Mouse (Mus musculus): ENCODE measurements at regions not wholly inside any gene's neighbourhood (a gene's known extent, or its start where the extent isn't known, plus 50 kb on each side); places are given as distances from the start of the nearest gene placed in this dataset.

GRCm38 (mm10) chr8:27837903-27838302 lies 390.4 kb downstream of the Poteg start:
- DNase-seq (ENCODE audit: low spot score in 2 of 2): no peak
- H3K27ac ChIP-seq: no peak overlapping the region
- TF ChIP-seq CTCF (conservative IDR thresholded peaks at IDR 0.05): no peak

DNA sequence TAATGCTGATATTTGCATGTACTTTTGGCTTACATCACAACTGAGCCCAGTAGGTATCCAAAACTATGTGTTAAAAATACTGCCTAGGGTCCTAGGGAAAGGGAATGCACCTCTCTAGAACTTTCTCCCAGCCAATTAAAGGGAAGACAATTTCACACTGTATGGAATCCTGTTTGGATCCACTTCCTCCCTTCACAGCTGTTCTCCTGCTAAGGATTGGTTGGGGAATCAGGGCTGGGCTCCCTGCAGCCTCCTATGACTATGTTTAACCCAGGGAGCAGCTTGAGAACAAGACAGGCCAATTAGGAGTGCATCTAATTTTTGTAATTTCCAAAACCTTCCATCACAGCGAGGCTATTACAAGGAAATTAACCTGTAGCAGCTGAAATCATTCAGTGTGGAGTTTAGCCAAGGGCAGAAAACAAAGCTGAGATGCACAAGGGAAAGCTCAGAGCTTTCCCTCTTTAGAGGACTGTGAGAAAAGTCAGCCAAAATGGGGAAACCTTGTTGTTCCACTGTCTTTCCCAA lies 419.1 kb downstream of the Poteg start:
- Histone ChIP-seq H3K4me3 (no peak overlapping the region), H3K27ac (no peak overlapping the region)
- no peak for TF ChIP-seq CTCF (conservative IDR thresholded peaks at IDR 0.05)
- DNase-seq (ENCODE audit: low spot score in 2 of 2): no peak

More at GRCm38 (mm10) chr8:27837903-27838302, 390.4 kb downstream of the Poteg start:
- H3K4me3 ChIP-seq: no peak overlapping the region

DNA sequence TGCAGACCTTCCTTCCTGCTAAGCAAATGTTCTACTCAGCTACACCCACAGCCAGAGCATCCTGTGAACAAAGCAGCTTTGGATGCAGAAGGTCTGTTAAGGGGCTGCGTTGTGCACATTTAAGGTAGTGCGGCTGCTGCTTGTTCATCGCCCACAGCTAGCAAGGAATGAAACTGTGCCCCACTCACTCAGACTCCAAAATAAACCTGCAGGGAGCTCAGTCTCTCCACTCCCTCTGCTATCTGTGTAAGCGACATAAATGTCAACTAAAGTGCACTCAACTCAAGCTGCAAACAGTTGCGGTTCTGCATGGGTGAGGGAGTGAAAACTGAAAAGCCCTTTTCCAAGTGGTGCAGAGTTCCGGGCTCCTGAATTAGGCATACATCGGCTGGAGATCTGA lies 421.1 kb downstream of the Poteg start:
- TF ChIP-seq CTCF (conservative IDR thresholded peaks at IDR 0.05): no peak
- peak; percentile 25 to 55 for DNase-seq (ENCODE audit: low spot score in 2 of 2)
- Histone ChIP-seq H3K4me3 (no peak overlapping the region), H3K27ac (peak overlapping the region; percentile 51; the same call in 1 of the 2 replicates)

DNA sequence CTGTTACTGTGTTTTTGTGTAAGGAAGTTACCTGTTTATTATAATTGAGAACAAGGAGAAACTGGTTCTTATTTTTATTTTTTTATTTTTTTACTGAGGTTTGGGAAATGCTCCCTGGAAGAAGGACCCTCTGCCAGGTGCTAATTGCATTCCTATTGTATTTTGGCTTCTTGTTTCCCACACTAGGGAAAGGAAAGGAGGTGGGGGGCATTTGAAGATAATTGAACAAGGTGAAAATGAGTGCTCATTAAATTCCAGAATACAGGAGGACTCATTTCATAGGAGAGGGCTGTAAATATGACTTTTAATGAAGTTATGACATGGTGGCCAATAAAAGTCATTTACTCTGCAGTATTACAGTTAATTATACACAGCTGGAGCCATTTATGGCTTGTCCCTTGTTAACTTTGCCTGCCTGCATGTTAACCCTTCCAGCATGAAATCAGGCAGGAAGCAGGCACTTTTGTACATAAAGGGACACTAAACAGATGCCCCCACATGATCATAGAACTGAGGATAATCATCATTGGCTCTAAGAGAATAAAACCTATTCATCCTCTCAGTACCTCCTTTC lies 430.3 kb downstream of the Poteg start:
- no peak for DNase-seq (ENCODE audit: low spot score in 2 of 2)
- H3K27ac ChIP-seq: no peak overlapping the region
- no peak for TF ChIP-seq CTCF (conservative IDR thresholded peaks at IDR 0.05)
- H3K4me3 ChIP-seq: no peak overlapping the region

DNA sequence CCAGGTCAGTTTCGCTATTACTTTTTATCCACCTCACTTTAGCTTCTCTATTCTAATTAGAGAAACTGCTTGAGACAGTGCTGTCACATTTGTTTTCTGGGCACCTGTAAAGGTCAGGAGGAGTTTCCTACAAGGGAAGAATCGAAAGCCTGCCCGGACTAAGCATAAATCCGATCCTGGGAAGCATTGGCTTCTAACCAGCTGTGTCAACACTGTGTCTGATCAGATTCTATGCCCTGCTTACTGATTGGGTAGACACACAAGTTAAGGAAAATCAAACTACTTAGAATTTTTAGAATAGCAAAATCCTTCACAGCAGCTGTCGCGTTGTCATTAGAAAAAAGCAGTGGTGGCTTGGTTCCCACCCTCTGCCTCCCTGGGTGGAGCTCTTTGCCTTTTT lies 441.8 kb downstream of the Poteg start:
- no peak overlapping the region for H3K27ac ChIP-seq
- no peak for TF ChIP-seq CTCF (conservative IDR thresholded peaks at IDR 0.05)
- DNase-seq (ENCODE audit: low spot score in 2 of 2): no peak
- no peak overlapping the region for H3K4me3 ChIP-seq

- Histone ChIP-seq H3K27ac (no peak overlapping the region), H3K4me3 (no peak overlapping the region)
- TF ChIP-seq CTCF (conservative IDR thresholded peaks at IDR 0.05): no peak
- DNase-seq (ENCODE audit: low spot score in 2 of 2): peak; percentile 11 to 26
Observed at GRCm38 (mm10) chr8:27894325-27894724, 446.9 kb downstream of the Poteg start.

DNA sequence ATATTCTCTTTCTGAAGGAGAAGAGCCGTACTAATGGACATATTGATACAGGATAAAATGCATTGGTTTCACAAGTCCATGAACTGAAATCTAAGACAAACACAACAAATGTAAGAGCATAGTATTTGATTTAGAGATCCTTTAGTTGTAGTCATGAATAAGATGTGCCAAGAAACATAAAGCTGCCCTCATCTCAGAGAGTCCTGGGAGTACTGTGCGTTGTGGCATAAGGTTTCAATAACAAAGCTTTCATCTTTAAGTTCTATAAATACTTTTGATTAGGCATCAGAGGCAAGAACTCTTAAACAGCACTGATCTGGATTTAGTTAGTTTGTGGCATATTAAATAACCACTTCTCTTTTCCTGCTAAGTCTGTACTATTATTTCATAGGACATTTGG lies 452.6 kb downstream of the Poteg start:
- DNase-seq (ENCODE audit: low spot score in 2 of 2): no peak
- no peak for TF ChIP-seq CTCF (conservative IDR thresholded peaks at IDR 0.05)
- no peak overlapping the region for H3K4me3 ChIP-seq
- H3K27ac ChIP-seq: no peak overlapping the region

DNA sequence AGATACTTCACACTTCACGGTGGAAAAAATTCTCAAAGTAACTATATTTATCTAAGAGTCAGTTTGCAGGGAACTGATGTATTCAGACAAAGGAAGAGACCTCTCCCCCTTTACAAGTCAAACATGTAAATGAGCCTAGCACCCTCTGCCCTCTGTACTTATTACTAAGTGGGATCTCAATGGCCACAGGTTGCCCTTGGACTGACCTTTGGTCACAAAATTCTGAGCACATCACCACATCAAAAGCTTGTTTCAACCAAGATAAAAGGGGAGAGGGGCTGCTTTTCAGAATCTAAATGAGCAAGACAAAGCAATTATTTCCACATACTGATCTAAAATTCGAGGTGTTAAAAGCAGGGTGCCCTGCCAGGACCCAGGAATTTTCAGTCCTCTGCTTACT lies 456.3 kb downstream of the Poteg start:
- Histone ChIP-seq H3K27ac (no peak overlapping the region), H3K4me3 (no peak overlapping the region)
- DNase-seq (ENCODE audit: low spot score in 2 of 2): no peak
- TF ChIP-seq CTCF (conservative IDR thresholded peaks at IDR 0.05): no peak

- no peak for DNase-seq (ENCODE audit: low spot score in 2 of 2)
- H3K27ac ChIP-seq: no peak overlapping the region
- H3K4me3 ChIP-seq: no peak overlapping the region
- TF ChIP-seq CTCF (conservative IDR thresholded peaks at IDR 0.05): no peak
Observed at GRCm38 (mm10) chr8:27909347-27909945, 462.0 kb downstream of the Poteg start.

DNA sequence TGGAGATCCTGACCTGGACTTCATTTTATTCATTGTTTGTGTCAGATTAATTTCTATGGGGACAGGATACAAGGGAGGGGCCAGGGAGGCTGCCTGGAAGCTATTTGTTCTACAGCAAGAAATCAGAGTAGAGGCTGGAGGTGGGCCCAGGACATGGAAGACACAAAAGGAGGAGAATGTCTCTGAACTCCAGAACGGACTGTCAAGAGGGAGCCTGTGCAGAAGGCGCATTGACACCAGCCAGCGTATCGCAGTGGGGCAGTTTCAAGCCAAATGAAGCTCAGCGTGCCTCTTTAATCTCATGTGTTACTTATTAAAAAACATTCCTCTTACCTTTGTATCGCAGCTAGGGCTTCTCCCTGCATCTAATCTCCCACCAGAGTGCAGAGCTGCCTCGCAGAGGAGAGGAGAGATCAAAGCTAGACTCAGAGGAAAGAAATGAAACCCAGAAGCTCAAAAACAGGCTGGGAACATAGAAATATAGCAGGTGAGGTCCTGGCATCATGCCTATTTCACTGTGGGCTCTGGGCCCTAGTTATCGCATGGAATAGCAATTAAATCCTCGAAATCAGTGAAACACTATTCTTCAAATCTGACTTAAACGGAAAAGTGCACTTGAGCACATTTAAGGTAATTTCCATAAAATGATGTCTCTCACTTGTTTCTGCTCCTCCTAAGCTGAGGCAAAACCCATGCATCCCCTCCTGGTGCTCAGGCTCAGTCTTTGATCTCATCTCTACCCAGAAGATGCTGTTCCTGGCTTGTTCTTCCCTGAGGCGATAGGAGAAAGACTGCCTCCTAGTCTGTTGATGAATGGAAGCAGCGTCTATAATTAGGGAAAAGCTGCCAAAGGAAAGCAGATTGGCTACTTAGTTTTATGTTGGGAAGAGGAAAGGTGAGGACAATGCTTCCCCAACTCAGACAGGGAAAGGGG lies 491.4 kb downstream of the Poteg start:
- Histone ChIP-seq H3K4me3 (no peak overlapping the region), H3K27ac (no peak overlapping the region)
- no peak for TF ChIP-seq CTCF (conservative IDR thresholded peaks at IDR 0.05)
- DNase-seq (ENCODE audit: low spot score in 2 of 2): no peak

- no peak for TF ChIP-seq CTCF (conservative IDR thresholded peaks at IDR 0.05)
- Histone ChIP-seq H3K27ac (no peak overlapping the region), H3K4me3 (no peak overlapping the region)
- no peak for DNase-seq (ENCODE audit: low spot score in 2 of 2)
Observed at GRCm38 (mm10) chr8:27955000-27955399, 507.5 kb downstream of the Poteg start.

GRCm38 (mm10) chr8:27980920-27981319 lies 533.5 kb downstream of the Poteg start:
- no peak for DNase-seq (ENCODE audit: low spot score in 2 of 2)
- TF ChIP-seq CTCF (conservative IDR thresholded peaks at IDR 0.05): no peak
- no peak overlapping the region for H3K27ac ChIP-seq
- no peak overlapping the region for H3K4me3 ChIP-seq

- Histone ChIP-seq H3K27ac (no peak overlapping the region), H3K4me3 (no peak overlapping the region)
- TF ChIP-seq CTCF (conservative IDR thresholded peaks at IDR 0.05): no peak
- DNase-seq (ENCODE audit: low spot score in 2 of 2): no peak
Observed at GRCm38 (mm10) chr8:27981769-27982168, 534.3 kb downstream of the Poteg start.
